Mouse (Mus musculus) heart, adult 2 months (tissue): ENCODE data around the gene Mbd5.

ENCODE experiments used
- EP300 ChIP-seq: fragments of 200-500 bp; IDR thresholded peaks from 2 replicates; pipeline ENCODE4 v1.6.1; 2011; ENCODE audit warnings: low read depth, low read length, control low read depth; ENCODE audit not compliant: insufficient read depth
- POLR2A ChIP-seq: fragments of 200-500 bp; IDR thresholded peaks from 2 replicates; pipeline ENCODE4 v1.6.1; 2011; ENCODE audit warnings: mild to moderate bottlenecking, low read depth, low read length, control low read depth; ENCODE audit not compliant: insufficient read depth

GRCm38 (mm10) chr2:49280496-49280895 is 331.2 kb downstream of the Mbd5 start:
- TF ChIP-seq EP300: no peak
- no peak for TF ChIP-seq POLR2A
